Mouse (Mus musculus) CD4-positive naive resting alpha-beta T cell, adult 57 days (primary cell): ENCODE data around the gene Gm572. TPM values are rescaled to one million over a fixed set of nuclear protein-coding genes. Genes with fewer than 3 reads are reported as not detected.

ENCODE experiments used
- total RNA-seq: library from RNA; stranded (reverse); gene quantifications from one replicate; pipeline ENCODE4 v1.2.4, GENCODE M21; 2023

The Gm572 gene
- not detected for total RNA-seq

GRCm38 (mm10) chr4:148643291-148644156, at the start of gene Gm572:
TSS of gene Gm572 (plus strand) at chr4:148643317.

GRCm38 (mm10) chr4:148602357-148603120, 40.6 kb upstream of the Gm572 start, which contains the start of gene Masp2:
TSS of gene Masp2 (plus strand) at chr4:148602554.

GRCm38 (mm10) chr4:148626623-148627185, 16.4 kb upstream of the Gm572 start, which contains the start of gene Tardbp:
TSS of gene Tardbp (minus strand) at chr4:148627019.

Other genes with a start within 250 kb of the Gm572 start
- 7.1 TPM for gene Ubiad1, start 198.5 kb upstream of the Gm572 start, total RNA-seq
- gene Mtor, start 194.7 kb upstream of the Gm572 start, total RNA-seq, result 39.9 TPM
- gene Angptl7, start 142.9 kb upstream of the Gm572 start, total RNA-seq, result not detected
- gene Exosc10, start 84.9 kb upstream of the Gm572 start, total RNA-seq, result 106 TPM
- 39.2 TPM for gene Srm, start 51.8 kb upstream of the Gm572 start, total RNA-seq
- 2.7 TPM for gene Masp2, start 40.8 kb upstream of the Gm572 start, total RNA-seq
- 371 TPM for gene Tardbp, start 16.3 kb upstream of the Gm572 start, total RNA-seq
- gene Casz1, start 161.1 kb downstream of the Gm572 start, total RNA-seq, result 5.3 TPM